Comparison of ENCODE assay signal across 10 mouse cellular contexts in genomic region chr6:5752128-5752527, GRCm38 (mm10). TPM values are rescaled to one million over a fixed set of nuclear protein-coding genes. Genes with fewer than 3 reads are reported as not detected.
DNase-seq lines count a peak whose midpoint lies in the region; ATAC-seq and TF ChIP-seq lines count a peak whose summit lies in the region.
"Had no signal": no experiment of that assay in that cellular context is flagged by ENCODE, and none has a peak within 500 bp of the region (broad histone marks: within the 10 kb centered on the region; RNA-seq: fewer than 3 reads in every experiment).

No protein-coding gene starts in this region.

- no peaks in the 10 kb centered on the region for H3K4me1 ChIP-seq in liver, embryonic 11.5 days (replicated peaks; ENCODE audit: control insufficient read depth, insufficient read depth, low read length)
- 0 out of 2 replicates have a peak, but pooled peaks cover 2% of the 10 kb centered on the region for H3K4me1 ChIP-seq in hindbrain, postnatal 0 days (ENCODE audit: insufficient read depth, low read length)
- H3K4me1 ChIP-seq in liver, postnatal 0 days (ENCODE audit: insufficient read depth) = no peaks in the 10 kb centered on the region
- H3K4me1 ChIP-seq: liver, embryonic 15.5 days had no signal

- peak; percentile 35 to 56 for DNase-seq in cerebellum, postnatal 25 days
- no peak for DNase-seq in cerebellum, adult 9-11 months
- peak; percentile 10 for DNase-seq in liver
- DNase-seq in liver, embryonic 11.5 days (ENCODE audit: low spot score) = no peak
- peak; percentile 51 for DNase-seq in hindbrain, postnatal 0 days (ENCODE audit: low spot score)
- DNase-seq in right cerebral cortex, adult 18-20 months = peak; percentile 62
- no peak for DNase-seq in liver, postnatal 0 days

- H3K36me3 ChIP-seq in liver, embryonic 11.5 days (ENCODE audit: control insufficient read depth, insufficient read depth, low read length) = no peaks in the 10 kb centered on the region
- no peaks in the 10 kb centered on the region for H3K36me3 ChIP-seq in hindbrain, postnatal 0 days (ENCODE audit: insufficient read depth, low read length)
- no peaks in the 10 kb centered on the region for H3K36me3 ChIP-seq in liver, postnatal 0 days (replicated peaks; ENCODE audit: insufficient read depth, low read length)
- H3K36me3 ChIP-seq: liver, embryonic 15.5 days had no signal

- no peak overlapping the region for H3K4me2 ChIP-seq in liver, embryonic 11.5 days
- peak overlapping the region; percentile 28; the same call in 1 of the 2 replicates for H3K4me2 ChIP-seq in hindbrain, postnatal 0 days (ENCODE audit: low read depth, low read length)
- H3K4me2 ChIP-seq in liver, postnatal 0 days (ENCODE audit: low read depth, low read length) = no peak overlapping the region
- H3K4me2 ChIP-seq: liver, embryonic 15.5 days had no signal

- WGBS in liver, embryonic 11.5 days = 83% methylated on average over 16 of the region's 16 CpGs
- WGBS in hindbrain, postnatal 0 days = 44% methylated on average over 16 of the region's 16 CpGs
- WGBS in liver, postnatal 0 days (ENCODE audit: insufficient replicate concordance) = 79% methylated on average over 16 of the region's 16 CpGs

- no peak overlapping the region for H3K9ac ChIP-seq in liver, embryonic 11.5 days (ENCODE audit: low read depth, low read length)
- no peak overlapping the region for H3K9ac ChIP-seq in hindbrain, postnatal 0 days (replicated peaks; ENCODE audit: low read length)
- H3K9ac ChIP-seq in liver, postnatal 0 days (replicated peaks) = no peak overlapping the region
- H3K9ac ChIP-seq: liver, embryonic 15.5 days had no signal

- H3K4me3 ChIP-seq in liver, embryonic 11.5 days (ENCODE audit: low read depth, low read length) = no peak overlapping the region
- no peak overlapping the region for H3K4me3 ChIP-seq in hindbrain, postnatal 0 days (ENCODE audit: low read length)
- no peak overlapping the region for H3K4me3 ChIP-seq in liver, postnatal 0 days (ENCODE audit: low read depth, low read length)
- H3K4me3 ChIP-seq: liver, embryonic 15.5 days had no signal

- no peak overlapping the region for H3K27ac ChIP-seq in liver, embryonic 11.5 days (ENCODE audit: low read depth, low read length)
- no peak overlapping the region for H3K27ac ChIP-seq in hindbrain, postnatal 0 days
- H3K27ac ChIP-seq in liver, postnatal 0 days (ENCODE audit: low read depth) = no peak overlapping the region
- H3K27ac ChIP-seq: liver, embryonic 15.5 days had no signal

- TF ChIP-seq CTCF in hindbrain, postnatal 0 days (IDR thresholded peaks at IDR 0.05; ENCODE audit: low read depth) = no peak
- no peak for TF ChIP-seq CTCF in liver, postnatal 0 days (IDR thresholded peaks at IDR 0.05; ENCODE audit: low read depth)

- no peak for ATAC-seq in liver, embryonic 11.5 days (replicated peaks; ENCODE audit: low FRiP score)
- no peak; the same call in 1 of the 2 replicates for ATAC-seq in hindbrain, postnatal 0 days
- ATAC-seq in megakaryocyte, adult 5-6 weeks (ENCODE audit: poor library complexity, severe bottlenecking) = no peak
- no peak for ATAC-seq in liver, postnatal 0 days
- ATAC-seq: intestine, postnatal 0 days had no signal

- TF ChIP-seq EP300 in liver, postnatal 0 days (IDR thresholded peaks at IDR 0.05; ENCODE audit: low read depth) = no peak

- H3K27me3 ChIP-seq in liver, embryonic 11.5 days (replicated peaks; ENCODE audit: control insufficient read depth, insufficient read depth, low read length) = no peaks in the 10 kb centered on the region
- no peaks in the 10 kb centered on the region for H3K27me3 ChIP-seq in hindbrain, postnatal 0 days (ENCODE audit: insufficient read depth, low read length)
- H3K27me3 ChIP-seq in liver, postnatal 0 days (ENCODE audit: insufficient read depth, low read length) = no peaks in the 10 kb centered on the region
- H3K27me3 ChIP-seq: liver, embryonic 15.5 days had no signal

- no peaks in the 10 kb centered on the region for H3K9me3 ChIP-seq in liver, embryonic 11.5 days (ENCODE audit: control insufficient read depth, low read length)
- no peaks in the 10 kb centered on the region; the same call in 1 of the 2 replicates for H3K9me3 ChIP-seq in hindbrain, postnatal 0 days (ENCODE audit: low read length)
- H3K9me3 ChIP-seq in liver, postnatal 0 days (ENCODE audit: low read length) = no peaks in the 10 kb centered on the region
- H3K9me3 ChIP-seq: liver, embryonic 15.5 days had no signal

RNA-seq across cellular contexts. Expression of gene Dync1i1, which starts 26.7 kb away (rescaled TPM):
- 0.49 and 0.84 TPM in 2 replicates for polyA plus RNA-seq in liver, embryonic 11.5 days (2014; fragmentation: Nextera tagmentation; extraction: Ambion mirVana)
- total RNA-seq in hindbrain, postnatal 0 days (2014; rRNA removed) = 62.1 and 69.3 TPM in 2 replicates
- 60.6 and 64.7 TPM in 2 replicates for polyA plus RNA-seq in hindbrain, postnatal 0 days (2015; fragmentation: Nextera tagmentation; extraction: Ambion mirVana)
- total RNA-seq in megakaryocyte, adult 5-6 weeks (2015) = not detected in 2 replicates
- total RNA-seq in megakaryocyte, adult 5-6 weeks (2017) = not detected in 2 replicates
- polyA plus RNA-seq in liver, postnatal 0 days (2015; fragmentation: Nextera tagmentation; extraction: Ambion mirVana) = 0.13 and 0.21 TPM in 2 replicates

Comparison
In these comparisons a context has a peak if more than half of its experiments do, and no peak if none do; other contexts are left out.
1. DNase-seq: peak in cerebellum, postnatal 25 days (2 of 2), liver (single experiment), hindbrain, postnatal 0 days (single experiment) and right cerebral cortex, adult 18-20 months (single experiment); none in cerebellum, adult 9-11 months (single experiment), liver, embryonic 11.5 days (single experiment) and liver, postnatal 0 days (single experiment).
2. RNA of gene Dync1i1, which starts 26.7 kb away (polyA plus RNA-seq): 60.6 to 64.7 TPM in hindbrain, postnatal 0 days; 0.49 to 0.84 TPM in liver, embryonic 11.5 days and 0.13 to 0.21 TPM in liver, postnatal 0 days; every median in the first group is over 10 times any median in the second.